ENCODE assay signal across 8 mouse cellular contexts in the genomic region with DNA sequence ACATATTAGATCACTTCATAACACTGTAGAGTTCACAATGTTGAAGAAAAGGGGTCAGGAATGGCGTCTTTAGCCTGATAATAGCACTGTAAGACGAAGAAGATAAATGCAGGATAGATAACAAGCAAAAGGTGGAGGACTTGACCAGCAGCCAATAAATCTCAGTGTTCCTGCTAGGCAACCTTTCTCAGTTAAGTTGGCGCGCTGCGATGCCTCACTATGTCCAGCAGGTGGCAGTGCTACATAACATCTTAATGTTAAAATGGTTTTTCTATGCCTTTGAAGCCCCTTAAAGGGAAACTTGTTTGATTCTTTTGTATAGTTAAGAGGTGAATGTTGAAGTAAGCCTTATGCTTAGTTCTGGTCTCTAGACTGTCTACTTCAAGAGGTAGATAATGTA. TPM values are rescaled to one million over a fixed set of nuclear protein-coding genes. Genes with fewer than 3 reads are reported as not detected.
DNase-seq lines count a peak whose midpoint lies in the region.

No protein-coding gene starts in this region.

- intact Hi-C loops in gastrocnemius, postnatal 36 days (cut with DNase I), result loop anchor here (2.0 kb wide), 1 partner anchor 109 kb away; no protein-coding TSS in a partner anchor

- peak; percentile 52 for DNase-seq in gastrocnemius, adult 18-20 months (ENCODE audit: low spot score)
- no peak for DNase-seq in gastrocnemius, postnatal 25 days
- DNase-seq in R1 (ENCODE audit: low read depth, low spot score), result peak; percentile 70
- peak; percentile 83 to 91 for DNase-seq in cerebellum, postnatal 10 days
- peak; percentile 28 to 47 for DNase-seq in gastrocnemius, postnatal 36 days
- peak; percentile 78 to 80 for DNase-seq in layer of hippocampus, postnatal 10 days (ENCODE audit: low spot score in 2 of 2)
- peak; percentile 78 for DNase-seq in mesoderm, embryonic 11.5 days (ENCODE audit: low read depth, low spot score)
- DNase-seq in spleen, postnatal 4 days (ENCODE audit: low spot score in 2 of 2), result peak; percentile 47 to 85

RNA-seq across cellular contexts. Expression of gene Ifit1, which starts 25.5 kb away (rescaled TPM):
- total RNA-seq in gastrocnemius, adult 18-20 months (2021), result under 1 TPM; 0.25 to 0.57 TPM
- under 1 TPM; 0.43 to 0.54 TPM for total RNA-seq in gastrocnemius, postnatal 25 days (2021)
- under 1 TPM; 0.56 to 0.57 TPM for total RNA-seq in gastrocnemius, postnatal 36 days (2021)
- under 1 TPM; 0.11 to 0.14 TPM for total RNA-seq in layer of hippocampus, postnatal 10 days (2021)

RNA-seq across cellular contexts. Expression of gene Ifit1bl2, which starts 25.6 kb away (rescaled TPM):
- not detected for total RNA-seq in gastrocnemius, adult 18-20 months (2021)
- not detected for total RNA-seq in gastrocnemius, postnatal 25 days (2021)
- under 1 TPM in 1 of 2 experiments, not detected in 1; 0.08 TPM for total RNA-seq in gastrocnemius, postnatal 36 days (2021)
- total RNA-seq in layer of hippocampus, postnatal 10 days (2021), result under 1 TPM; 0.22 to 0.27 TPM

RNA-seq across cellular contexts. Expression of gene Ifit3b, which starts 58.4 kb away (rescaled TPM):
- total RNA-seq in gastrocnemius, adult 18-20 months (2021), result 1 to 10 TPM; 1.4 to 2.0 TPM
- under 1 TPM; 0.23 to 0.70 TPM for total RNA-seq in gastrocnemius, postnatal 25 days (2021)
- total RNA-seq in gastrocnemius, postnatal 36 days (2021), result under 1 TPM; 0.59 to 0.89 TPM
- under 1 TPM; 0.27 to 0.48 TPM for total RNA-seq in layer of hippocampus, postnatal 10 days (2021)
